Mouse (Mus musculus) spleen, embryonic (tissue): Measurements from ENCODE around the gene Rdm1.

ENCODE experiments used
- CTCF ChIA-PET: fragments of 350-600 bp; sonication (Branson Sonifier 250); formaldehyde crosslinking; loops from one replicate; lab custom pipeline; 2022; lab: Charles Lee

Gene Rdm1

DNA sequence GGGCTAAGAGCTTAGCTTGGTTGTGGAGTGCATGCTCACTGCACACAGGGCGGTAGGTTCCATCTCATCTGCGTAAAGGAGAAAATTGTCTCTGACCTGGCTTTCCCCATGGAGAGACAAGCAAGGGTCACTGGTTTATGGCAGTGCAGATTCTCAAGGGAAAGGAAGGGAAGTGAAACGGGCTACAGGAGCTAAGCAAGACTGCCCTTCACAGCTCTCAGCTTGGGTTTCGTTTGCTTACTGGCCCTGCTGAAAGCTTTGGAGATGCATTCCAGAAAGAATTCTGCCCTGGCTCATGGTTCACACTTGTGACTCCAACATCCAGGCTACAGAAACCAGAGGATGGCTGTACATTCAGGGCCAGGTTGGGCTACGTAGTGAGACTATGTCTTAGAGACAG lies 51.8 kb downstream of the Rdm1 start:
- CTCF ChIA-PET, result interaction anchor here (0.5 to 0.6 kb wide), 2 partner anchors 13 to 58 kb away, joined by 3 to 7 read pairs; no protein-coding TSS in a partner anchor

DNA sequence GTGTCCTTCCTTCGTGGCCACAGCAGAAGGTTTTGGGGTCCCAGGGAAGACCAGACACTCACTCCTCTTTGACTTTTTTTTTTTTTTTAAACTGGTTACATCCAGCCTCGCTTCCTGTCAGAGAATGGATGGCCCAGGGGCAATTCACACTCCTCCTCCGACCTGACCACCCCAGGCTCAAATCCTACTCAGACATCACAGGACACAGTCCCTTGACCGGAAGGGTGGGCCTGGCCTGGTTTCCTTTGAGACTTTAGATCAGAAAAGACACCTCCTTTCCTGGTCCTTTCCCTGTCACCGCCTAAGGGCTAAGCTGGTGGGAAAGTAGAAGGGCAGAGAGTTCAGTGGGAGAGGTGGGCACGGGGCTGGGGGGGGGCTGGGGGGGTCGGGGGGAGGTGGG lies 52.9 kb downstream of the Rdm1 start:
- CTCF ChIA-PET, result no interaction called here

DNA sequence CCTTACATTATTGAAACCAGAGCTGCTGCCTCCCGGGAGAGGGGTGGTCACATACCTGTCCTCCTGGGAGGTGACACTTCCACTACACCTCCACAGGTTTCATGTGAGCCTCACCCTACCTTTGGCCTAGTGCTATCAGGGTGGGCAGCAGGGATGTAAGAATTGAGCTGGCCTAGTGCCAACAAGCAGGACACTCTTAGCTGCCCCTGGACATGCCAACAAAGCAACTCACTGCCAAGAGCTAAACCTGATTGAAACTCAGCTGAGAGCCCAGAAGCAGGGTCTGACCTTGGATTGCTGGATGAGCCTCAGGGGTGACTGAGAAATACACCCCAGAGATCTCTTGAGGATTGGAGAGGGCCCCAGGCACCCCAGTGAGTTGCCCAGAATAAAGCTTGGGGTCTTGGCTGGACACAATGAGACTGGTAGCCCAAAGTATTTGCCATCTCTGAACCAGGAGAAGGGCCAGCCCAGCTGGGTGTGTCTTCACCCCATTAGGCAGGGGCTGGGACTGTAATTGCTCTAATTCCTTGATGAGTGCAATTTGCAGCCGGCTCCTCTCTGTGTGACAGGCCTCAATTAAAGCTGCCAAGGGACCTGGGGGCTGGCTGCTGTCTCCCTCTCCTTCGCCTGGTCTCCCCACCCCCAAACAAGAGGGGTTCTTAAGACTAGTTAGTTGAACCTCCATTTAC lies 53.8 kb downstream of the Rdm1 start:
- CTCF ChIA-PET, result interaction anchor here (0.9 kb wide), 1 partner anchor 459 kb away, joined by 5 read pairs; no protein-coding TSS in a partner anchor

DNA sequence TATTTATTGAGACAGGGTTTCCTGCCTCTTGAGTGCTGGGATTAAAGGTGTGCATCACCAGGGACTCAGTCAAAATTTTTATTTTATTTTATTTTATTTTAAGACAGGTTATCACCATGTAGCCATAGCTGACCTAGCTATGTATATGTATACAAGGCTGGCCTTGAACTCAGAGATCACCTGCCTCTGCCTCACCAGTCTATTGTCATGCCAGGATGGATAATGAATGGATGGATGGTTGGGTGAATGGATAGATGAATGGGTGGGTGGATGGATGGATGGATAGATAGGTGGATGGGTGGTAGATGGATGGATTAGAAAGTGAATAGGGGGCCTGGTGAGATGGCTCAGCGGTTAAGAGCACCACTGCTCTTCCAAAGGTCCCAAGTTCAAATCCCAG lies 55.0 kb downstream of the Rdm1 start:
- CTCF ChIA-PET, result no interaction called here

DNA sequence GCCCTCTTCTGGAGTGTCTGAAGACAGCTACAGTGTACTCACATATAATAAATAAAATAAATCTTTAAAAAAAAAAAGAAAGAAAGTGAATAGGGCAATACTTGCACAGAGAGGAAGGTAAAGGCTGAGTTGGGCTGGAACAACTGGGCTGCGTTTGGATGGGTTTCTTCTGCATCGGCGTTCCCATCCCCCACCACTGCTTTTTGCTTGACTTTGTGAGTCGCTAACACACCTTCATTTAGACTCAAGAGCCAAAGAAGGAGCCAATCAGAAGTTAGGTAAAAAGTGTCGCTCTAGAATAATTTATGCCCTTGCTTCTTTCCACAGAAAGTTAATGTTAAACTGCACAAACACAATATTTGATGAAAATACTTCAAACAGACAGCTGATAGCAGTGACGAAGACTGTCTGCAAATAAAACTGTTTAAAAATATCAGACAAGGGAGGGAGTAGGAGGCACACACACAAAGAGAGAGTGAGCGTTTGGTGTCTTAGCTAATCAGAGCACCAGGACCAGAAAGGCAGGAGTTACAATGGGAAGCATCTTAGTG lies 55.5 kb downstream of the Rdm1 start:
- CTCF ChIA-PET, result no interaction called here
